Mouse (Mus musculus): Measurements from ENCODE around the gene Cab39. TPM values are rescaled to one million over a fixed set of nuclear protein-coding genes. Genes with fewer than 3 reads are reported as not detected.

Cab39 gene
- polyA plus RNA-seq, 1 experiment from 2014 or later = 24.1 TPM

GRCm38 (mm10) chr1:85844981-85845380 is 51.7 kb downstream of the Cab39 start:
- no peak overlapping the region for H3K4me3 ChIP-seq (ENCODE audit: low read length)
- H3K27ac ChIP-seq (ENCODE audit: low read length) = no peak overlapping the region
- H3K9ac ChIP-seq (ENCODE audit: low read length) = no peak overlapping the region
- no peaks in the 10 kb centered on the region for H3K9me3 ChIP-seq (replicated peaks; ENCODE audit: control insufficient read depth, low read length)
- H3K36me3 ChIP-seq (ENCODE audit: control insufficient read depth, insufficient read depth) = peaks cover 30% of the 10 kb centered on the region
- WGBS = 61% methylated on average over 6 of the region's 6 CpGs
- no peaks in the 10 kb centered on the region for H3K27me3 ChIP-seq (ENCODE audit: control insufficient read depth, insufficient read depth, low read length)
- no peak for ATAC-seq (replicated peaks; ENCODE audit: extremely low read depth, insufficient read depth, low FRiP score)
- peaks cover 4% of the 10 kb centered on the region for H3K4me1 ChIP-seq (ENCODE audit: control insufficient read depth, insufficient read depth, low read length)
- H3K4me2 ChIP-seq (ENCODE audit: low read depth, low read length) = no peak overlapping the region

GRCm38 (mm10) chr1:85845476-85845875 is 52.2 kb downstream of the Cab39 start:
- Histone ChIP-seq H3K4me3 (ENCODE audit: low read length) (no peak overlapping the region), H3K4me2 (ENCODE audit: low read depth, low read length) (no peak overlapping the region), H3K27ac (ENCODE audit: low read length) (no peak overlapping the region), H3K36me3 (ENCODE audit: control insufficient read depth, insufficient read depth) (peaks cover 30% of the 10 kb centered on the region), H3K4me1 (ENCODE audit: control insufficient read depth, insufficient read depth, low read length) (peaks cover 1% of the 10 kb centered on the region; the same call in 1 of the 2 replicates), H3K9ac (ENCODE audit: low read length) (no peak overlapping the region), H3K9me3 (replicated peaks; ENCODE audit: control insufficient read depth, low read length) (no peaks in the 10 kb centered on the region), H3K27me3 (ENCODE audit: control insufficient read depth, insufficient read depth, low read length) (no peaks in the 10 kb centered on the region)
- 66% methylated on average over 3 of the region's 3 CpGs for WGBS
- no peak for ATAC-seq (replicated peaks; ENCODE audit: extremely low read depth, insufficient read depth, low FRiP score)

- H3K4me2 ChIP-seq (ENCODE audit: low read depth, low read length) = no peak overlapping the region
- peaks cover 6% of the 10 kb centered on the region; the same call in 1 of the 2 replicates for H3K4me1 ChIP-seq (ENCODE audit: control insufficient read depth, insufficient read depth, low read length)
- no peaks in the 10 kb centered on the region for H3K27me3 ChIP-seq (ENCODE audit: control insufficient read depth, insufficient read depth, low read length)
- WGBS = 92% methylated on average over 14 of the region's 14 CpGs
- no peak overlapping the region for H3K9ac ChIP-seq (ENCODE audit: low read length)
- H3K27ac ChIP-seq (ENCODE audit: low read length) = no peak overlapping the region
- no peaks in the 10 kb centered on the region for H3K9me3 ChIP-seq (replicated peaks; ENCODE audit: control insufficient read depth, low read length)
- H3K4me3 ChIP-seq (ENCODE audit: low read length) = no peak overlapping the region
- peaks cover 22% of the 10 kb centered on the region for H3K36me3 ChIP-seq (ENCODE audit: control insufficient read depth, insufficient read depth)
- no peak for ATAC-seq (replicated peaks; ENCODE audit: extremely low read depth, insufficient read depth, low FRiP score)
Observed at GRCm38 (mm10) chr1:85849016-85849415, 55.8 kb downstream of the Cab39 start.

GRCm38 (mm10) chr1:85850851-85851250 is 57.6 kb downstream of the Cab39 start:
- H3K4me3 ChIP-seq (ENCODE audit: low read length) = no peak overlapping the region
- H3K4me1 ChIP-seq (ENCODE audit: control insufficient read depth, insufficient read depth, low read length) = peaks cover 6% of the 10 kb centered on the region; the same call in 1 of the 2 replicates
- no peaks in the 10 kb centered on the region for H3K27me3 ChIP-seq (ENCODE audit: control insufficient read depth, insufficient read depth, low read length)
- no peak overlapping the region for H3K4me2 ChIP-seq (ENCODE audit: low read depth, low read length)
- H3K27ac ChIP-seq (ENCODE audit: low read length) = no peak overlapping the region
- no peak for ATAC-seq (replicated peaks; ENCODE audit: extremely low read depth, insufficient read depth, low FRiP score)
- 56% methylated on average over 5 of the region's 5 CpGs for WGBS
- peaks cover 22% of the 10 kb centered on the region for H3K36me3 ChIP-seq (ENCODE audit: control insufficient read depth, insufficient read depth)
- H3K9me3 ChIP-seq (replicated peaks; ENCODE audit: control insufficient read depth, low read length) = no peaks in the 10 kb centered on the region
- H3K9ac ChIP-seq (ENCODE audit: low read length) = no peak overlapping the region

- Histone ChIP-seq H3K27ac (ENCODE audit: low read length) (no peak overlapping the region), H3K4me2 (ENCODE audit: low read depth, low read length) (no peak overlapping the region), H3K4me1 (ENCODE audit: control insufficient read depth, insufficient read depth, low read length) (peaks cover 8% of the 10 kb centered on the region; the same call in 1 of the 2 replicates), H3K9me3 (replicated peaks; ENCODE audit: control insufficient read depth, low read length) (no peaks in the 10 kb centered on the region), H3K4me3 (ENCODE audit: low read length) (no peak overlapping the region), H3K9ac (ENCODE audit: low read length) (no peak overlapping the region), H3K27me3 (ENCODE audit: control insufficient read depth, insufficient read depth, low read length) (no peaks in the 10 kb centered on the region), H3K36me3 (ENCODE audit: control insufficient read depth, insufficient read depth) (peaks cover 17% of the 10 kb centered on the region)
- 72% methylated on average over 2 of the region's 2 CpGs for WGBS
- ATAC-seq (replicated peaks; ENCODE audit: extremely low read depth, insufficient read depth, low FRiP score) = no peak
Observed at GRCm38 (mm10) chr1:85852996-85853689, 59.9 kb downstream of the Cab39 start.

GRCm38 (mm10) chr1:85853865-85854264 is 60.6 kb downstream of the Cab39 start:
- H3K36me3 ChIP-seq (ENCODE audit: control insufficient read depth, insufficient read depth) = peaks cover 10% of the 10 kb centered on the region
- no peak overlapping the region for H3K27ac ChIP-seq (ENCODE audit: low read length)
- WGBS = 86% methylated on average over 2 of the region's 2 CpGs
- H3K4me2 ChIP-seq (ENCODE audit: low read depth, low read length) = no peak overlapping the region
- H3K4me1 ChIP-seq (ENCODE audit: control insufficient read depth, insufficient read depth, low read length) = peaks cover 8% of the 10 kb centered on the region; the same call in 1 of the 2 replicates
- no peaks in the 10 kb centered on the region for H3K9me3 ChIP-seq (replicated peaks; ENCODE audit: control insufficient read depth, low read length)
- no peaks in the 10 kb centered on the region for H3K27me3 ChIP-seq (ENCODE audit: control insufficient read depth, insufficient read depth, low read length)
- H3K9ac ChIP-seq (ENCODE audit: low read length) = no peak overlapping the region
- H3K4me3 ChIP-seq (ENCODE audit: low read length) = no peak overlapping the region
- no peak for ATAC-seq (replicated peaks; ENCODE audit: extremely low read depth, insufficient read depth, low FRiP score)

- Histone ChIP-seq H3K27me3 (ENCODE audit: control insufficient read depth, insufficient read depth, low read length) (no peaks in the 10 kb centered on the region), H3K36me3 (ENCODE audit: control insufficient read depth, insufficient read depth) (peaks cover 4% of the 10 kb centered on the region), H3K9me3 (replicated peaks; ENCODE audit: control insufficient read depth, low read length) (no peaks in the 10 kb centered on the region), H3K4me1 (ENCODE audit: control insufficient read depth, insufficient read depth, low read length) (peaks cover 8% of the 10 kb centered on the region; the same call in 1 of the 2 replicates), H3K27ac (ENCODE audit: low read length) (no peak overlapping the region), H3K4me3 (ENCODE audit: low read length) (no peak overlapping the region), H3K9ac (ENCODE audit: low read length) (no peak overlapping the region), H3K4me2 (ENCODE audit: low read depth, low read length) (no peak overlapping the region)
- ATAC-seq (replicated peaks; ENCODE audit: extremely low read depth, insufficient read depth, low FRiP score) = no peak
- WGBS = 73% methylated on average over 2 of the region's 2 CpGs
Observed at GRCm38 (mm10) chr1:85854475-85854874, 61.2 kb downstream of the Cab39 start.

GRCm38 (mm10) chr1:85856266-85856665 is 63.0 kb downstream of the Cab39 start:
- H3K4me2 ChIP-seq (ENCODE audit: low read depth, low read length) = no peak overlapping the region
- H3K9ac ChIP-seq (ENCODE audit: low read length) = no peak overlapping the region
- WGBS = 41% methylated on average over 3 of the region's 3 CpGs
- no peak overlapping the region for H3K4me3 ChIP-seq (ENCODE audit: low read length)
- H3K27me3 ChIP-seq (ENCODE audit: control insufficient read depth, insufficient read depth, low read length) = no peaks in the 10 kb centered on the region
- 0 out of 2 replicates have a peak, but pooled peaks cover 1% of the 10 kb centered on the region for H3K9me3 ChIP-seq (replicated peaks; ENCODE audit: control insufficient read depth, low read length)
- peaks cover 6% of the 10 kb centered on the region; the same call in 1 of the 2 replicates for H3K4me1 ChIP-seq (ENCODE audit: control insufficient read depth, insufficient read depth, low read length)
- no peak overlapping the region for H3K27ac ChIP-seq (ENCODE audit: low read length)
- peaks cover 3% of the 10 kb centered on the region; the same call in 1 of the 2 replicates for H3K36me3 ChIP-seq (ENCODE audit: control insufficient read depth, insufficient read depth)
- no peak for ATAC-seq (replicated peaks; ENCODE audit: extremely low read depth, insufficient read depth, low FRiP score)

- WGBS = 67% methylated on average over 6 of the region's 6 CpGs
- H3K4me3 ChIP-seq (ENCODE audit: low read length) = no peak overlapping the region
- 0 out of 2 replicates have a peak, but pooled peaks cover 2% of the 10 kb centered on the region for H3K4me1 ChIP-seq (ENCODE audit: control insufficient read depth, insufficient read depth, low read length)
- H3K27me3 ChIP-seq (ENCODE audit: control insufficient read depth, insufficient read depth, low read length) = no peaks in the 10 kb centered on the region
- H3K4me2 ChIP-seq (ENCODE audit: low read depth, low read length) = no peak overlapping the region
- no peak for ATAC-seq (replicated peaks; ENCODE audit: extremely low read depth, insufficient read depth, low FRiP score)
- no peak overlapping the region for H3K27ac ChIP-seq (ENCODE audit: low read length)
- no peaks in the 10 kb centered on the region for H3K36me3 ChIP-seq (ENCODE audit: control insufficient read depth, insufficient read depth)
- H3K9ac ChIP-seq (ENCODE audit: low read length) = no peak overlapping the region
- H3K9me3 ChIP-seq (replicated peaks; ENCODE audit: control insufficient read depth, low read length) = peaks cover 9% of the 10 kb centered on the region
Observed at GRCm38 (mm10) chr1:85857261-85857754, 64.1 kb downstream of the Cab39 start.
